Mouse (Mus musculus) cerebellum, adult 2 months (tissue): ENCODE data around the gene Spag7.

Source experiments
- CTCF ChIP-seq: fragments of 200-500 bp; IDR thresholded peaks from 2 replicates; pipeline ENCODE4 v1.5.1; 2011; ENCODE audit warnings: low read depth, mild to moderate bottlenecking, control low read depth, low read length, moderate library complexity, borderline replicate concordance; ENCODE audit not compliant: insufficient read depth
- POLR2A ChIP-seq: fragments of 200-500 bp; IDR thresholded peaks from 2 replicates; pipeline ENCODE4 v1.6.1; 2011; ENCODE audit warnings: low read length, control low read depth, borderline replicate concordance; ENCODE audit not compliant: insufficient read depth

DNA sequence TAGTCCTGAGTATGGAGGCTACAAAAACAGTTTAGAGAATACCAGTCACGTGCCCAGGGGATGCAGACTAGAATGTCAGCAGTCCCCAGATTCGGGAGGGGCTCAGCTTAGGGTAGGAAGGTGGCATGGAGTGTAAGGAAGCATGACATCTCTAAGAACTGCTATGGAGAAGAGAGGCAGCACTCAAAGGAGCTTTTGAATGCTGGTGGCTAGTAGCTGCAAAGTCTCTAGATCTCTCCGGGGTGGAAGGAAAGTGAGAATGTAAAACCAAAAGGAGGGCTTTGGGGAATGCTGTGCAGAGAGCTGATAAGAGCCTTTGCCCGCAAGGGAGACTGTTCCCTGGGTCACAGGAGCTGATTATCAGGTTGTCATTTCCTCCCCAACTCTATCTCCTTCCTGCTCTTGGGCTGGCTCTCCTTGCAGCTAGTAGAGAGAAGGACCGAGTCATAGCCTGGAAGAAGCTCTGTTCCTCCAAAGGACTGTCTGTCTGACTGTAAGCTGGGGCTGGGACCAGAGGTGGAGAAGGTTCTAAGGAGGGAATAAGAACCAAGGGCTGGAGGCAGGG, 30.4 kb downstream of the Spag7 start, which contains the start of gene Gp1ba:
- TF ChIP-seq POLR2A, result no peak
- TF ChIP-seq CTCF, result no peak
